Mouse (Mus musculus): ENCODE results near the gene Dram1.

Gene Dram1

DNA sequence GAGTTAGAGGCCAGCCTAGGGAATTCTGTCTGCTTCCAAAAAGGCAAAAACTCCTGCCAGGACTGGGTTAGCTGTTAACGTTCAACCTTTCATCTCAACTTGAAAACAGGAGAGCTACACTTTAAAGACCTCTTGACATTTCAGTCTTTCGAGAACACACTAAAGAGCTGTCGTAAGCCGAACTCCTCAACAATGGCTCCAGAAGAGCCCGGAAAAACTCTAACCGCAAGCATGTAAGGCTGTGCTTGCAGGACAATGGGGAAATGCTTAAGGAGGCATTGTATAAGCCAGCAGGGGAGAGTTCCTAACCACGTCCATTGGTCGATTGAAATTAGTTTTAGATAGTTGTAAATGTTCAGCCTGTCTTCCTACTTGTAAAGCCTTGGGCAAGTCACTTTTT lies 29.1 kb downstream of the Dram1 start:
- no peak for DNase-seq (ENCODE audit: low read depth)

DNA sequence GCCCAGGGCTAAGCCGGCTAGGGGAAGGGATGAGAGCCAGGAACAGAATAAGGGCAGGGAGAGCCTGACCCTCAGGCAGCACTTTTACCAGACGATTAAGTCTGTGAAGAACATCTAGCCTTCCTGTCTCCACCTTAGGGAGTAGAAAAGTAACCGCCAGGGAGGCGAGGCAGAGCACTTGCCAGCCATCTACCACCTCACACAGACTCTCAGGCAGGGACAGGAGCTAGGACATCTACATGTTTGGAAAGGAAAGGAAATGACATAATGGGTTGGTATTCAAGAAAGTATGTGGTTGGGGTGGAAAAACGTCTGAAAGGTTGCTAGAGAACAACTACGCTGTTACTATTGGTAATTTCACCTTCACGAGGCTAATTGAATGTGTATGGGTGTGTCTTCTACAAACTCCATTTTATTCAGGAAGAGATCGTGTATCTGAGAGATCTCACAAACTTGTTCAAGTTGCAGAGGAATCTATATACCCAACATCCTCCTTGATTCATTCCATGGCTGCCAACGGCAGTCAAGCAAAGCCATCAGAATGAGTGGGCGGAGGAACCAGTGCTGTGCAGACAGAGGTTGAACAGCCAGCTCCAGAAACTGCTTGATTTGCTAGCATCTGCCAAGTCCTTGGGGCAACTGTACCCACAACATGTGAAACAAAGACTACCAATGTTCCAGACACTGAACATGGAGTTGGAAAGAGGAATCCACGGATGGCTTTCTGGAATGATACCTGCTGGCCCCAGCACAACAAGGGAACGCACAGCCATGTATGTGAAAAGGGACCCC lies 32.2 kb downstream of the Dram1 start:
- no peak for DNase-seq (ENCODE audit: low read depth)

DNA sequence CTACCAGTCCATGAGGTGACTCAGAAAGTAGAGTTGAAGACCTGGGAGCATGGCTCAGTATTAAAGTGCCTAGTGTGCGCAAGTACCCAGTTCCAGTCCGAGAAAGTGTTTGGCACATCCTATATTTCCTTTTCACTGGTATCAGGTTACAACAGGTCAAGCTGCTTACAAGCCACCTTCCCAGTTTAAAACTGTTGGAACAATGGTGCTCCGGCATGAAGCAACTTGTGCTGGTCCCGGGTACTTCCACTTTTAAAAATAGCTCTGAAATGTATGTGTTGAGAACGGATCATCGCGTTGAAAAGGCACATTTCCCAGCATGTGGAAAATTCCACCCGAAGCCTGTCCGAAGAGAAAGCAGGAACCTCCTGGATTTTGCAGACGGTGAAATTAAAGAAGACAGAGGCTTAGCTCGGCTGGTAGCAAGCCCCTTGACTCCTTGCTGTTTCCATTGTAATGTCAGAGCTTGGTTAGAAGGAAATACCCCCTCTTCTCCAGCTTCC lies 32.9 kb downstream of the Dram1 start:
- DNase-seq (ENCODE audit: low read depth) = no peak

DNA sequence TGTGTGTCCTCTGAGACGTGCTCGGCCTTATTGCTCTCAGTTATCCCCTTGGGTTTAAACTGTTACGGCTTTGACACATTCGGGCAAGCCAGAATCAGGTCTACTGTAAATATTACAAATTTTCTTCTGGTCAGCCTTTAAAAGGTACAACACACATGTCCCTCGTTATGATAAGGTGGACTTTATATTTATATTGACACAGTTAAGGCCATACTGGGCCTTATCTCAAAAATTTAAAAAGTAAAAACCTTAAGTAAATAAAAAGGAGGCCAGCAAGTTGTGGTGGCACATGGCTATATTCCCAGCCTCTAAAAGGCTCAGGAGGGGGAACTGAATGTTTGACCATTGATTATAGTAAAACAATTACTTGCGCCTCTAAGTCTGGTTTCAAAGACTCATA lies 37.5 kb downstream of the Dram1 start:
- DNase-seq (ENCODE audit: low read depth) = no peak

DNA sequence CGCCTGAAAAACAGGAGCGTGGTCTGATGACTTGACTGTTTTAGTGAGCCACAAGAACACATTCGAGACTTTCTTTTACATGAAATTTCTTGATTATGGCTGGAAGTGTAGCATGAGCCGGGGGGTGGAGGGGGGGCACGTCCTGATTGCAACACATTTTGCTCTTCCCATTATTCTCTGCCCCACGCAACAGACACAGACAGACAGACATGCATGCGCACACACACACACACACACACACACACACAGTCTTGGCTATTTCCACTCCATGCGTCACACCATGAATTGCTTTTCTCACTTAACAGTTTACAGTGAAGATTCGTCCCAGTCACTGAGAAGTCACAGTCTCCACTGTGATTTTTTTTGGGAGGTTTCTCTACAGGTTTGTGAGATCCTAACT lies 38.2 kb downstream of the Dram1 start:
- DNase-seq (ENCODE audit: low read depth) = no peak

DNA sequence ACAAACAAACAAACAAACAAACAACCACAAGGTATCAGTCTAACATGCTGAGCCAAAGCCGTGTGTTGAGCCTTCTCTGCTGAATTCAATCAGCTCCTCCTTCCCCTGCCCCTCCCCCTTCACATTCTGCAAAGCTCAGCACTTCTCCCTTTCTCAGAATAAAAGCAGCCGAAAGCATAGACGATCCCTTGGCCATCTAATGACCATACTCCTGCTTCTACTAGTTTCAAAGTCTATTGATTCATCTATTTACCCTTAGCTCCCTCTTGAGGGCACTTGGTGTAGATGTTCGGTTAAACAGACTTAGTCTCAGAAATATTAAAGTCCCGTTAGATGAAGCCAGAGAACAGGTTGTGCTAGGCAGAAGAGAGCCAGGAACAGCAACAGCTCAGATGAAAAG lies 48.2 kb downstream of the Dram1 start:
- no peak for DNase-seq (ENCODE audit: low read depth)

DNA sequence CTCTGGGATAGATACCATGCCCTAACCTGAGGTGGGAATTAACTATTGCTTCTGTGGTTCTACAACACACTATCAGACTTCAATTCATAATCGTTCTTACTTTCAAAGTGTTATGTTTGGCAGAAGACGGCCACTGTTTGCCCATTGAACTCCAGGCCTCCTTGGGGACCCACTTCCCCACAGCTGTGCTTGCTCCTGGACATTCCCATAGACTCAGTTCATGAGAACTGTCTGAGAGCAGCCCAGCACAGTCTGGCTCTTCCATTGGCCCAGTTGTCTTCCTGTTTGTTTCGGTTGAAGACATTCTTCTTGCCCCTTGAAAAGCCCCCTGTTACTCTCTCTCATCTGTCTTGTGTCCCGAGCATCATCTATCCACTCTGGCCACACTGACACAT lies 50.8 kb downstream of the Dram1 start:
- no peak for DNase-seq (ENCODE audit: low read depth)

DNA sequence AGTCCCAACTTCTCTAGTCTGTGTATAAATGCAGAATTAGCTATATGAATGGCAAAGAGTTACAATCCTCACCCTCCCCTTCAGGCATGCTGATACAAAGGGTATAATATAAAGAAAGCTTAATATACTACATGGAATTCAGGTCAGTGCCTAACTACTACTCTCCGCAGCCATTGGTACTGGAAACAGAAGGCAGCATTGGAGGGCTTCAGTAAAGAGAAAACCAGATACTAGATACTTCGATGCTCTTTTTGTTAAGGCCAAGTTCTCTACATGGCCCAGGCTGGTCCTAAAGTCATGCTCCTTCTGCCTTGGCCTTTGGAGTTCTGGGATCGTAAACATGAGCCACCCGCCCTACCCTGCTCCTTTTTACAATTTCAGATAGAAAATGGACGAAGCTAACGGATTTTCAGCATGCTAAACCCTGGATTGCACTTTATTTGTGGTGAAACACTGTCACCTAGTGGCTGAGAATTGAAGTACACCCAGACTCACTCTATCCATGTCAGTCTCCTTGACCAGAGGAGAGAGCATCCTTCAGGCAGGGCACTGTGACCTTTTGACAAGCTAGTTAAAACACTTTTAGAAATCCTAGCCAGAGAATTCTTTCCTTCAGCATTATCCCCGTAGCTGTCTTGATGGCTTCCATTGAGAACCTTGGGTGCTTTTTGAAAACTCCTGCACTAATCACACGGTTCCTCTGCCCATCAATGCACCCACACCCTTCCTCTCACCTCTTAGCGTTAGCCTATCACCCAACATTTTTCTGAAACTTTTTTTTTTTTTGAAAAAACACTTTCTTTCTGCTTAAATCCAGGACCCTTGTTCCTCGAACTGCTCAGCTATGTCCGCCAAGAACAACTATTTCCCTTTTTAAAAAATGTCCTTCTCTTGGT lies 51.5 kb downstream of the Dram1 start:
- DNase-seq (ENCODE audit: low read depth) = peak; percentile 63

DNA sequence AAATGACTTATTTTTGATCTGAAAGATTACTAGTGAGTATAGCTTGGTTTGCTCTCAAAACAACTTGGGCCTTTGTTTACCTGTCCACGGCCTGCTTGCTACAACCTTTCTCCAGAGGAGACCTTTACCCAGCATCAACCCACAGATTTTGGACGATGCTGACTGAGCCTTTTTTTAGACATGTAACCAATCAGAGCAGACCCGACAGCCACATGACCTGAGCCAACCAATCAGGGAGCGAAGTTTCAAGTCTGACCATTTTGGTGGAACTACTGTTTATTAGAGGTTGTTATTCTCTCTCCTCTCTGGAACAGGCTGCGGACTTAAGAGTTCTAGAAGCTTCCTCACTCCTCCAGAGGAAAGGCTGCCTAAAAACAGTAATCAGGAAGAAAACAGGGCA lies 57.1 kb downstream of the Dram1 start:
- DNase-seq (ENCODE audit: low read depth) = no peak

DNA sequence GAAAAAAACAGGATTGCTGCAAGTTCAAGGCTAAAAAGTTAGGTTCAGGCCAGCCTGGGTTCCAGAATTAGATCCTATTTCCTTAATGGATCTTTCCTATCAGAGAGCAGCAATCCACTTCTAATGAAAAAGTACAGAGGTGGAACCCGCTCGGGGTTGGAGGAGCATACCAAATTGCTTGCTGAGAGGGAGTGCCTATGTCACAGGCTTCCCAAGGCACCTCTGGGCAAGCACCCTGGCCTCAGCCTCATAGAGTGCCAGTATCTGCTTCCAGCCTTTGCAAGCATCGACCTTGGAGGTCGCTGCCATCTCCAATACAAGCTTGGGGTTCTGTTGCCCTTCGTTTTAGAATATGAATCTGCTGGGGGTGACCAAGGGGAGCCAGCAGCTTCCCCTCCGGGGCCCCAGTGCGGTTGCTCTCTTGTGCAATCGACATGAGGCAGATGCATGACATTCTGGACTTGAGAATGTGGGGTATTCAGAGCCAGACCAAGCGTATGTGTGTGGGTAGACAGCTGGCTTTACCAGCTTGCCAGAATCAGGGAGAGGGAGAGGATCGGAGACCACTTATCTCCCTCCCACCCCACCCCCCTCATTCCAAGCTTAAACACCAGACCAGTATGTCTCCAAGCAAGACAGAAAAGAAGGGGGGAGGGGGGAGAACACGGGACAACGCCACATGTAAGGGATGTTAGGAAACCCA lies 58.0 kb downstream of the Dram1 start:
- DNase-seq (ENCODE audit: low read depth) = peak; percentile 19

DNA sequence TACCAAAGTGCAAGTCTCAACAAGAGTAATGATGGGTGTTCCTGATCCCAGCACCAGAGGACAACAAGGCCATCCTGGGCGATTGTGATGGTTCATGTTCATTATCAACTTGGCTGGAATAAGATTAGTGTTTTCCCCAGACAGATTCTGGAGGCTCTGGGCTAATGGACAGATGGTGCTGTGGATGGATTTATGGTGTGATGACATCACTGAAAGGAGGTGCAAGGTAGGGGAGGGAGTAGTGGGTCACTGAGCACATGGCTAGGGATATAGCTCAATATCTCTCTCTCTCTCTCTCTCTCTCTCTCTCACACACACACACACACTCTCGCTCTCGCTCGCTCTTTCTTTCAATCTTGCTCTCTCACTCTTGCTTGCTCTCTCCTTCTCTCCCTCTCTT lies 60.7 kb downstream of the Dram1 start:
- DNase-seq (ENCODE audit: low read depth) = no peak

DNA sequence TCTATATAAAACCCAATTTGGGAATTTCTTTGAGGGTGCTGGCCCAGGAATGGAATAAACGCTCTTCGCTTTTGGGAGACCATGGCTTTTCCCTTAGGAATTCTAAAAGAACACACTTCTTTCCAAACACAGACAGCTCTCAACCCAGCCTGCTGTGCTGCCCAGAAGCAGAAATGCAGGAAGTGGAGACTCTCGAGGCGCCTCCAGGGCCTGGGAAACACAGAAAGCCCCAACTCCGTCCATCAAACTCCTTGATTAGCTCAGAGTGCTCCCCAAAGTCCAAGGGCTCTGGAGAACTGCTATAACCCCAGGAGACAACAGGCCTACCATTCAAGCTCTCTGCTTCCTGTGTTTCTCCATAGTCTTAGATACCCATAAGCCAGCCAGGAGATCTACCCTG lies 61.7 kb downstream of the Dram1 start:
- DNase-seq (ENCODE audit: low read depth) = no peak

DNA sequence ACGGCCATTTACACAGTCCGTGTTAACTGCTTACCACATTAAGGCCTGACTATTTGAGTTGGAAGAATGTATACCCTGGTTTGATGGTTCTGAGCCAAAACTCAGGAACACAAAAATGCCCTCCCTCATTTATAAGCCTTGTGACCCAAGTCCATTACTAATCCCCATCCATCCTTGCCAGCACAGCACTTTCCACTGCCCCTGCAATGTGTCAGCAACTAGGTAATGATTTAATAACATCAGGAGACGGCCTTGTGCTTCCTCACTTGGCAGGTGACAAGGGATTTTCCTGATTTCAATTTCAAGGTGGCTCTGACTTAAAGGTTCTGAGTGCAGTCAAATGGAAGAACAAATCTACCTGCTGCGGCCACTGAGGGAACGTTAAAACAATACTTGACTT lies 64.0 kb downstream of the Dram1 start:
- DNase-seq (ENCODE audit: low read depth) = no peak

DNA sequence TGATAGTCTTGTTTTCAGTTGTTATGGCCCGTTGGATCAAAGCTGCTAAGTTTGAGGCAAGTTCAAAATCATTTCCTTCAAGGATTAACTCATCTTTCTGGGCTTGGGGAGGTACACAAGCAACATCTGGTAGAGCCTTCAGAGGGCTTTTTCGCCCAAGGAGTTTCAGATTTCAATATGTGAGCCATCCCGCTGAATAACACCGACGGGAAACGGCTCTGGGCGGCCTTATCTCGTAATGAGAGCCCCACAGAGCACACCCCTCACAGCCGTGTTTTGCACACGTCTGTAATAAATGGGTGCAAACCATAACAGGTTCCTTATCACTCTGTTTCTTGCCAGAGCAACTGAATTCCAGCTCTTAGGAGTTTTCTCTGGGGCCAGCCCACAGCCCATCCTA lies 69.0 kb downstream of the Dram1 start:
- DNase-seq (ENCODE audit: low read depth) = no peak

DNA sequence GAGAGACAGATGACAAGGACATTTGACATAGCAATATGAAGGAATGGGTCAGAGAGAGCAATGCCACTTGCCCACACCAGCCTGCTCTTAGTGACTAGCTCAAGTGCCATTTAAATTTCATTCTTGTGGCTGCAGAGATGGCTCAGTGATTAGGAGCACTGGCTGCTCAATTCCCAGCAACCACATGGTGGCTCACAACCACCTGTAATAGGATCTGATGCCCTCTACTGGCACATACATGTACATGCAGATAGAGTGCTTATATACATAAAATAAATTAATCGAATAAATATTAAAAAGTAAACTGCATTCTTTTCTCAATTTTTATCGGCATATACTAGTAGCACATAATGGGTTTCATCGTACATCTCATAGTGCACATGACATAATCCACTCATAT lies 72.6 kb downstream of the Dram1 start:
- no peak for DNase-seq (ENCODE audit: low read depth)

DNA sequence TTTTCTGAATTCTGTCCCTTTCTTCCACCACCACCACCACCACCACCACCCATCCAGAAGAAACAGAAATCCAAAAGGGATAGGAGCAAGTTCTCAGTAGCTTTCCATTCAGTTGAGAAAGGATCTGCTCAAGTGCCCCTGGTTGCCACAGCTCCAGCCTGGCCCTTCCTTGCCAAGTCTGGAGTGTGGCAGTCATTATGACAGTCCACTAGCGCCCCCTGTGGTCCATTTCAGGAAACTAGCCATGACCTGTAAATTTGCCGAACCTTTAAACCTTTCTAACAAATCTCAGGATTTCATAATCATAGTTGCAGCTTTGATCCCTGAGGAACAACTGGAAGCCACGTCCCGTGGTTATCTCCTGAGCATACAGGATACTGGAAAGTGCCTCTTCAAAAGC lies 74.6 kb downstream of the Dram1 start:
- peak; percentile 55 for DNase-seq (ENCODE audit: low read depth)

DNA sequence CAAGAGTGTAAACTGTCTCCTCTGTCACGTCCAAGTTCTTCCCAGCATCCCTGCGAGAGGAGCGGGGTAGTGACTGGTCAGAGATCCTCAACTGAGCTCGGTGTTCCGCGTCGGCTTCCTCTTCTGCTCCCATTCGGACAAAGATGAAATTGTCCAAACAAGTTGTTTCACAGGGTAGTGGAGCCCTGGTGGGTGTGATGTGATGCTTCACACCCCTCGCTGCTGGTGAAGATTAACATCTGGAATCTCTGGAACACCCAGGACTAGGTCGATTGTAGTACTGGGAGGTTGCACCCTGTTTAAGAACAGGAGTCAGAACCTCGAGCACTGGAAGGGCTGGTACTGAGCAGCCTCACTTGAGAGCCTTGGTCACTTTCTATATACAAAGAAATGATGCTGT lies 75.8 kb downstream of the Dram1 start:
- DNase-seq (ENCODE audit: low read depth) = no peak

DNA sequence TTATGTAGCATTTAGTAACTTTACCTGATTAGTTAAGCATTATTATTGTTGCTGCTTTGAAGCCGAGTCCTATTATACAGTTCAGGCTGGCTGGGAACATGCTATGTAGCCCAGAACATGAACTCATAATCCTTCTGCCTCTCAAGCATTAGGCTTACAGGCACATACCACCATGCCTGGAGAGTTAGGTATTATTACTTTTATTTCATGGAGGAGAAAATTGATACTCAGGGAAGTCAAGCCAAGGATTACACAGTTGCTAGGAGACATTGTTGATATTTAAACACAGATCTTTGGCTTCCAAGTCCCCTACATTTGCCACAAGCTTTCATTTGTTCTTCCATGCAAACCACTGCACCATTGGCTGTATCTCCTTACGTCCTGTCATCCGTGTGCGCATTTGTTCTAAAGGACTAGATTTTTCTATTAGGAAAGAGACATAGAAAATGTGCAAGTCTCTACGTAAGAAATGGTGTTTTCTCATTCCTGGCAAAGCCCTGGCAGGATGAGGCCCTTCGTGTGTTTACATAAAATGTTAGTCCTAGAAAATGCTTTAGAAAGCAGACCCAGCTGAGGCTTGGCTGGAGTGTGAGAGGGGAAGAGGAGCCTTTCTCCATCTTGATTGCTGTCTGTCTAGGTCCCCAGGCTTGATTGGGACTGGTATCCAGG lies 76.9 kb downstream of the Dram1 start:
- DNase-seq (ENCODE audit: low read depth) = no peak

DNA sequence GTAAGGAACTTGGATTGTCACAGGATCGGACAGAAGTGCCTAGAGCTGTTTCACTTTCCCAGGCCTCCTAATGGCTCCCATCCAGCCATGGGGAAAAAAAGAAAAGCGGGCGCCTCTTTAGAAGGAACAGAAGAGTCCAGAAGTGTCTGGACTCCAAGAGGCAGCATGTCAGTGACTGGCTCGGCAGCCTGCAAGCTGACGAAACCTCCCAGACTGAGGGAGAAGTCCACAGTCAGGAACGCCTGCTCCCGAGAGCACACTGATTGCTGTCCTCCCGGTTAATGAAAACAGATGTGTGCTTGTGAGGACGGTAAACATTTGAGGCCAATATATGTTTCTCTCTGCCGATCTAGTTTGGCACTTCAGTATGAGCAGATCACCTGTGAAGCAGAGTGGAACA lies 81.9 kb downstream of the Dram1 start:
- DNase-seq (ENCODE audit: low read depth) = no peak

DNA sequence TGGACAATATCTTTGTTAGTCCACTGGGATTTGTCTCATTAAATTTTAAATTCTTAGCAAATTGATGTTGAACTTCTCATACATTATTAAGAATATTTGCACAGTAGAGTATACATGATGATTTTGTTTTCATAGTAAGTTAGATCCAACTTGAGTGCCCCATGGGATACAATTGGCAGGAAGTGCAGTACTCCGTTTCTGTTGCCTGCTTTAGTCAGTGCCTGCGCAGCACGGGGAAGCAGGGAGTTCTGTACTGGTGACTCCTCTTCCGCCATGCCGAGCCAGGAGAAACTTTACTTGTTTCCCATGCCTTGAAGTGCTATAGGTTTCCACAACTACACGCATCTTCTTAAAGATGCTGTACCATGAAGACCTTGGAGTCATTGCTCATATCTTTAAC lies 83.8 kb downstream of the Dram1 start:
- DNase-seq (ENCODE audit: low read depth) = no peak

DNA sequence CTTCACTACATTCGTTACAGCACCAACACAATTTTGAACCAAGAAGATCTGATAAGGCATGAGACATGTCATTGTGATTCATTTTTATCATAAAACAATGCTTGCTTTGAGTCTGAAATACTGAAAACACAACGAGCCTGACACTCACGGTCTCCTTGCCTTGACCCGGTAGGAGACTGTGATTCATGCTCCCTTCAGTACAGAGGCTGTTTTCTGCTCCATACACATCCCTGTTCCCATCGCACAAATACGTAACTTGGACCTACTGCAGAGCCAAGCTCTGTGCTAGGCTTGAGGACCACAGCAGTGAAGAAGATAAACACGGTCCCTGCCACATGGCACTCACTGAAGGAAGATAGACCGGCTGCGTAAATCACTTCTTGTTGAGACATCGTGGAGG lies 90.8 kb downstream of the Dram1 start:
- no peak for DNase-seq (ENCODE audit: low read depth)

DNA sequence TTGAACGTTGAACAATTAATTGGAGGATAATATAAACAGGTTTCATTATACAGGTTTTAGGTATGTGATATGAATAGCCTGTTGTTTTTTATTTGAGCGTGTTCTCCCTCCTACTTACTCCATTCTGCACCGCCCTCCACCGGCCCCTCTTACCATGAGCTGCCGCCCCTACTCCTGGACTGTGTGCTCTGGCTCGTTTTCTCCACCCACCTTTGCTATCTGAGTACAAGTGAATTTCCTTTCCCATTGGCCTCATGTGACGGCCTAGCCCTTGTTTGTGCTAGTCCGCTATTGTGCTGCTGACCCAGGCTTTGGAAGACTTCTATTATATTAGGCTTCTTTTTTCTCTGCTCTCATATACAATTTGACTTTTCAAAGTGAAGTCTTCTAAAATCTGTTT lies 91.6 kb downstream of the Dram1 start:
- no peak for DNase-seq (ENCODE audit: low read depth)

All from c-Kit-positive CD71-negative TER-119-negative erythroid progenitor cells, embryonic 14.5 days (primary cell).